Mouse (Mus musculus) midbrain, embryonic 11.5 days (tissue): ENCODE results near the gene Vegfb. TPM values are rescaled to one million over a fixed set of nuclear protein-coding genes. Genes with fewer than 3 reads are reported as not detected.

Experiments used
- ATAC-seq: fragments of 200-750 bp; cut with Nextera tagmentation; 2 replicates; pipeline ENCODE4 v1.8.0; 2017; ENCODE audit warnings: moderate TSS enrichment, moderate library complexity; ENCODE audit not compliant: low FRiP score
- DNase-seq: peaks from one replicate; pipeline ENCODE4 v3.0.0; 2015; ENCODE audit warnings: low spot score; ENCODE audit errors: missing footprints
- H3K27ac ChIP-seq: fragments of 300-500 bp; sonication (generic); 2 replicates; pipeline ENCODE4 v1.5.1; 2014; ENCODE audit warnings: low read depth, low read length
- H3K27me3 ChIP-seq: fragments of 300-500 bp; sonication (generic); 2 replicates; pipeline ENCODE4 v1.6.1; 2014; ENCODE audit warnings: mild to moderate bottlenecking, low read length, moderate library complexity, mixed read lengths; ENCODE audit not compliant: control insufficient read depth, insufficient read depth
- H3K36me3 ChIP-seq: fragments of 300-500 bp; sonication (generic); 2 replicates; pipeline ENCODE4 v1.6.1; 2014; ENCODE audit warnings: mild to moderate bottlenecking, low read length, moderate library complexity, mixed read lengths; ENCODE audit not compliant: control insufficient read depth, insufficient read depth
- H3K4me1 ChIP-seq: fragments of 300-500 bp; sonication (generic); 2 replicates; pipeline ENCODE4 v1.6.1; 2014; ENCODE audit warnings: low read length; ENCODE audit not compliant: control insufficient read depth, insufficient read depth
- H3K4me2 ChIP-seq: fragments of 300-500 bp; sonication (generic); 2 replicates; pipeline ENCODE4 v1.6.1; 2014; ENCODE audit warnings: mild to moderate bottlenecking, moderate library complexity
- H3K4me3 ChIP-seq: fragments of 300-500 bp; sonication (generic); 2 replicates; pipeline ENCODE4 v1.5.1; 2014; ENCODE audit warnings: low read depth, low read length
- H3K9ac ChIP-seq: fragments of 300-500 bp; sonication (generic); 2 replicates; pipeline ENCODE4 v1.6.1; 2014; ENCODE audit warnings: low read length
- H3K9me3 ChIP-seq: fragments of 300-500 bp; sonication (generic); 2 replicates; pipeline ENCODE4 v1.6.1; 2016; ENCODE audit warnings: low read length; ENCODE audit not compliant: control insufficient read depth
- WGBS: fragments of 180-500 bp; shearing (Covaris S2); extraction: QIAGEN DNeasy Blood & Tissue Kit; methylation state at CpG from one replicate; pipeline ENCODE4 v1.1.7; 2014; 5-methylcytosine and 5-hydroxymethylcytosine counted together
- polyA plus RNA-seq: library from polyadenylated mRNA; unstranded; fragments of >200 nt; fragmentation: Nextera tagmentation; extraction: Ambion mirVana; gene quantifications from 2 replicates; pipeline ENCODE4 v1.2.1, GENCODE M21; 2014

Vegfb gene
- 21.9 and 25.4 TPM in 2 replicates for polyA plus RNA-seq

- H3K4me1 ChIP-seq: peaks cover 18% of the 10 kb centered on the region
- ATAC-seq (peak; percentile 61), DNase-seq (peak; percentile 94)
- no peaks in the 10 kb centered on the region for H3K27me3 ChIP-seq
- H3K4me3 ChIP-seq: peak within 1 kb of the TSS; percentile 55
- H3K36me3 ChIP-seq: peaks cover 2% of the 10 kb centered on the region; the same call in 1 of the 2 replicates
- WGBS: under 1% methylated on average over 68 of the region's 85 CpGs
- peak within 1 kb of the TSS; percentile 26; the same call in 1 of the 2 replicates for H3K27ac ChIP-seq
- H3K9me3 ChIP-seq: no peaks in the 10 kb centered on the region
- H3K9ac ChIP-seq: peak within 1 kb of the TSS; percentile 72
- peak within 1 kb of the TSS; percentile 77 for H3K4me2 ChIP-seq
These were observed at the start of gene Vegfb for GRCm38 (mm10) chr19:6987061-6987903. Vegfb (minus strand) TSS chr19:6987651.

- ATAC-seq (no peak), DNase-seq (no peak)
- Histone ChIP-seq H3K9ac (no peak overlapping the region), H3K9me3 (no peaks in the 10 kb centered on the region), H3K4me2 (no peak overlapping the region), H3K4me3 (no peak overlapping the region), H3K36me3 (peaks cover 42% of the 10 kb centered on the region), H3K27ac (no peak overlapping the region), H3K27me3 (no peaks in the 10 kb centered on the region), H3K4me1 (peaks cover 16% of the 10 kb centered on the region)
- WGBS: 94% methylated on average over 5 of the region's 5 CpGs
These were observed 46.6 kb upstream of the Vegfb start for GRCm38 (mm10) chr19:7034006-7034405.

GRCm38 (mm10) chr19:7029531-7029930, 42.1 kb upstream of the Vegfb start:
- Histone ChIP-seq H3K9me3 (no peaks in the 10 kb centered on the region), H3K4me3 (no peak overlapping the region), H3K4me1 (no peaks in the 10 kb centered on the region), H3K4me2 (no peak overlapping the region), H3K36me3 (peaks cover 64% of the 10 kb centered on the region), H3K27ac (no peak overlapping the region), H3K9ac (no peak overlapping the region), H3K27me3 (no peaks in the 10 kb centered on the region)
- no peak for ATAC-seq
- 96% methylated on average over 5 of the region's 5 CpGs for WGBS
- no peak for DNase-seq

- no peaks in the 10 kb centered on the region for H3K27me3 ChIP-seq
- no peaks in the 10 kb centered on the region for H3K4me1 ChIP-seq
- WGBS: 61% methylated on average over 3 of the region's 3 CpGs
- ATAC-seq: no peak
- H3K4me2 ChIP-seq: no peak overlapping the region
- no peak overlapping the region for H3K9ac ChIP-seq
- no peak overlapping the region for H3K4me3 ChIP-seq
- peak; percentile 85 for DNase-seq
- H3K27ac ChIP-seq: no peak overlapping the region
- H3K9me3 ChIP-seq: no peaks in the 10 kb centered on the region
- peaks cover 34% of the 10 kb centered on the region for H3K36me3 ChIP-seq
These were observed 32.8 kb upstream of the Vegfb start for GRCm38 (mm10) chr19:7020224-7020641.

GRCm38 (mm10) chr19:7019191-7019590, 31.7 kb upstream of the Vegfb start, which contains the start of gene Fermt3:
Fermt3 (minus strand) TSS chr19:7019469.
- Histone ChIP-seq H3K9ac (no peak within 1 kb of the TSS), H3K36me3 (peaks cover 24% of the 10 kb centered on the region), H3K4me3 (no peak within 1 kb of the TSS), H3K4me2 (no peak within 1 kb of the TSS), H3K27me3 (no peaks in the 10 kb centered on the region), H3K4me1 (no peaks in the 10 kb centered on the region), H3K27ac (no peak within 1 kb of the TSS), H3K9me3 (no peaks in the 10 kb centered on the region)
- no peak for ATAC-seq
- no peak for DNase-seq
- WGBS: 95% methylated on average over 5 of the region's 5 CpGs

GRCm38 (mm10) chr19:7018546-7018945, 31.1 kb upstream of the Vegfb start:
- Histone ChIP-seq H3K36me3 (peaks cover 23% of the 10 kb centered on the region), H3K9me3 (no peaks in the 10 kb centered on the region), H3K4me2 (no peak overlapping the region), H3K4me1 (no peaks in the 10 kb centered on the region), H3K9ac (no peak overlapping the region), H3K4me3 (no peak overlapping the region), H3K27me3 (no peaks in the 10 kb centered on the region), H3K27ac (no peak overlapping the region)
- no peak for ATAC-seq
- DNase-seq: no peak
- 90% methylated on average over 11 of the region's 11 CpGs for WGBS

GRCm38 (mm10) chr19:7017541-7018457, 30.3 kb upstream of the Vegfb start:
- Histone ChIP-seq H3K9me3 (no peaks in the 10 kb centered on the region), H3K4me1 (no peaks in the 10 kb centered on the region), H3K9ac (no peak overlapping the region; the same call in 1 of the 2 replicates), H3K27me3 (no peaks in the 10 kb centered on the region), H3K4me3 (no peak overlapping the region), H3K4me2 (no peak overlapping the region), H3K27ac (no peak overlapping the region), H3K36me3 (peaks cover 16% of the 10 kb centered on the region)
- 86% methylated on average over 12 of the region's 12 CpGs for WGBS
- DNase-seq: no peak
- no peak for ATAC-seq

- Histone ChIP-seq H3K9ac (no peak overlapping the region), H3K4me2 (no peak overlapping the region), H3K4me3 (no peak overlapping the region), H3K4me1 (no peaks in the 10 kb centered on the region), H3K36me3 (0 out of 2 replicates have a peak, but pooled peaks cover 3% of the 10 kb centered on the region), H3K9me3 (no peaks in the 10 kb centered on the region), H3K27me3 (no peaks in the 10 kb centered on the region), H3K27ac (no peak overlapping the region)
- WGBS: 93% methylated on average over 20 of the region's 20 CpGs
- DNase-seq (no peak), ATAC-seq (no peak)
These were observed 27.2 kb upstream of the Vegfb start for GRCm38 (mm10) chr19:7014481-7015135.
